Mouse (Mus musculus) liver, embryonic 14.5 days (tissue): ENCODE results near the gene Fryl. TPM values are rescaled to one million over a fixed set of nuclear protein-coding genes. Genes with fewer than 3 reads are reported as not detected.

Source experiments
- ATAC-seq: fragments of 200-750 bp; cut with Nextera tagmentation; 2 replicates; pipeline ENCODE4 v1.8.0; 2017; ENCODE audit warnings: moderate number of reproducible peaks, mild to moderate bottlenecking, moderate library complexity; ENCODE audit not compliant: insufficient read depth
- DNase-seq, 3 experiments: peaks; one replicate each; pipeline ENCODE4 v3.0.0-alpha.2; 2012 to 2013; ENCODE audit warnings: low read depth in 3 of 3, low spot score in 3 of 3
- H3K27ac ChIP-seq: fragments of 300-500 bp; sonication (generic); 2 replicates; pipeline ENCODE4 v1.5.1; 2014; ENCODE audit warnings: moderate library complexity, mild to moderate bottlenecking, control low read depth, inconsistent platforms
- H3K27me3 ChIP-seq: fragments of 300-500 bp; sonication (generic); 2 replicates; pipeline ENCODE4 v1.6.1; 2014; ENCODE audit warnings: mild to moderate bottlenecking, low read length, moderate library complexity; ENCODE audit not compliant: control insufficient read depth, insufficient read depth
- H3K36me3 ChIP-seq: fragments of 300-500 bp; sonication (generic); replicated peaks from 2 replicates; pipeline ENCODE4 v1.6.1; 2014; ENCODE audit warnings: low read depth; ENCODE audit not compliant: control insufficient read depth, insufficient read depth
- H3K4me1 ChIP-seq, 2 experiments: fragments of 200-500 bp in 1 of 2; fragments of 300-500 bp in 1 of 2; sonication (generic) in 1 of 2; replicated peaks; 2 replicates each; pipeline ENCODE4 v1.6.1; 2012 to 2014; ENCODE audit warnings: antibody characterized with exemption in 1 of 2, inconsistent platforms in 1 of 2, low read length in 1 of 2; ENCODE audit not compliant: control insufficient read depth in 2 of 2, insufficient read depth in 2 of 2
- H3K4me2 ChIP-seq: fragments of 300-500 bp; sonication (generic); 2 replicates; pipeline ENCODE4 v1.6.1; 2014; ENCODE audit warnings: low read depth, mild to moderate bottlenecking, control low read depth, moderate library complexity
- H3K4me3 ChIP-seq, 2 experiments: fragments of 200-500 bp in 1 of 2; fragments of 300-500 bp in 1 of 2; sonication (generic) in 1 of 2; 2 replicates each; pipeline ENCODE4 v1.5.1; 2012 to 2014; ENCODE audit warnings: low read depth in 2 of 2, low read length in 2 of 2, mild to moderate bottlenecking in 2 of 2, control low read depth in 1 of 2, inconsistent platforms in 1 of 2, moderate library complexity in 1 of 2; ENCODE audit not compliant: insufficient read depth in 1 of 2
- H3K9ac ChIP-seq: fragments of 300-500 bp; sonication (generic); replicated peaks from 2 replicates; pipeline ENCODE4 v1.6.1; 2014; ENCODE audit warnings: mild to moderate bottlenecking, control low read depth, moderate library complexity
- H3K9me3 ChIP-seq: fragments of 300-500 bp; sonication (generic); 2 replicates; pipeline ENCODE4 v1.6.1; 2016; ENCODE audit warnings: low read length, mixed read lengths; ENCODE audit not compliant: control insufficient read depth
- CTCF ChIP-seq: IDR thresholded peaks from 2 replicates; pipeline ENCODE4 v1.5.1; 2016; ENCODE audit warnings: antibody characterized with exemption, low read depth, control low read depth
- EP300 ChIP-seq: IDR thresholded peaks from 2 replicates; pipeline ENCODE4 v1.6.1; 2016; ENCODE audit warnings: antibody characterized with exemption, low read depth
- WGBS: fragments of 180-500 bp; shearing (Covaris S2); extraction: QIAGEN DNeasy Blood & Tissue Kit; methylation state at CpG from one replicate; pipeline ENCODE4 v1.1.7; 2014; ENCODE audit not compliant: insufficient replicate concordance; 5-methylcytosine and 5-hydroxymethylcytosine counted together
- polyA plus RNA-seq, 2 experiments: library from polyadenylated mRNA; depleted of rRNA in 1 of 2; stranded (reverse) in 1 of 2; unstranded in 1 of 2; fragments of >200 nt; fragmentation: Nextera tagmentation in 1 of 2; extraction: Ambion mirVana in 1 of 2; gene quantifications; 2 replicates each; pipeline versions ENCODE4 v1.2.1 to v1.2.3; 2012 to 2014

Fryl gene
- polyA plus RNA-seq, 2 experiments: 22.1 to 41.8 TPM

GRCm38 (mm10) chr5:73112331-73112730, 144.1 kb downstream of the Fryl start:
- Histone ChIP-seq H3K36me3 (peaks cover 56% of the 10 kb centered on the region), H3K27me3 (no peaks in the 10 kb centered on the region), H3K4me3 (no peak overlapping the region), H3K4me1 (no peaks in the 10 kb centered on the region), H3K27ac (no peak overlapping the region), H3K4me2 (no peak overlapping the region), H3K9ac (no peak overlapping the region), H3K9me3 (no peaks in the 10 kb centered on the region)
- ATAC-seq: no peak
- TF ChIP-seq CTCF (no peak), EP300 (no peak)
- WGBS: 93% methylated on average over 13 of the region's 13 CpGs
- DNase-seq: no peak

- ATAC-seq (no peak), DNase-seq (no peak)
- Histone ChIP-seq H3K4me2 (no peak overlapping the region), H3K27me3 (no peaks in the 10 kb centered on the region), H3K4me3 (no peak overlapping the region), H3K4me1 (no peaks in the 10 kb centered on the region), H3K36me3 (peaks cover 85% of the 10 kb centered on the region), H3K9me3 (no peaks in the 10 kb centered on the region), H3K27ac (no peak overlapping the region), H3K9ac (no peak overlapping the region)
- 88% methylated on average over 7 of the region's 7 CpGs for WGBS
- TF ChIP-seq CTCF: no peak
- TF ChIP-seq EP300: no peak
Measured at GRCm38 (mm10) chr5:73103657-73104056, 152.8 kb downstream of the Fryl start.

GRCm38 (mm10) chr5:73102342-73102989, 154.0 kb downstream of the Fryl start:
- Histone ChIP-seq H3K4me2 (no peak overlapping the region), H3K36me3 (peaks cover 86% of the 10 kb centered on the region), H3K27ac (no peak overlapping the region), H3K4me1 (no peaks in the 10 kb centered on the region), H3K9ac (no peak overlapping the region), H3K9me3 (no peaks in the 10 kb centered on the region), H3K27me3 (no peaks in the 10 kb centered on the region), H3K4me3 (no peak overlapping the region)
- no peak for ATAC-seq
- TF ChIP-seq EP300 (no peak), CTCF (no peak)
- no peak for DNase-seq
- WGBS: 91% methylated on average over 10 of the region's 10 CpGs

DNA sequence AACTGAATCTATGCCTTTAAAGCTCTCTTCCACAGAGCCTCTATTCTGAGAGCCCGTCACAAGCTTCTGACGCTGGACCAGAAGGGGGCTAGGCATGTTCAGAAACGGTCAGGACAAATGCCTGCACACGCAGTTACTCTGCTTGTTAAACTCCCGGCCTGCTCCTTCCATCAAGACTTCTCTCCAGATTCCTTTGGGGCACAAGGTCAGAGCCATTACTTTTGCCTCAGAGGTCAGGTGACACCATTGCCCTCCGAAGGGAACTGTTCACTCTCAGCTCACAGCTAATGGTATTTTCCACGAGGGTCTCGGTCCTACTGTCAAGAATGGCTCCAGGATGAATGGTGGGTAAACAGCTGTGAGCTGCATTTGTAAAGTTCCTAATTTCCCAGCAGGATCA, 164.2 kb downstream of the Fryl start:
- DNase-seq (no peak), ATAC-seq (no peak)
- H3K4me1 ChIP-seq: no peaks in the 10 kb centered on the region
- no peak overlapping the region for H3K4me3 ChIP-seq
- H3K4me2 ChIP-seq: no peak overlapping the region
- H3K9ac ChIP-seq: no peak overlapping the region
- TF ChIP-seq EP300: no peak
- no peak for TF ChIP-seq CTCF
- WGBS: 89% methylated on average over 8 of the region's 8 CpGs
- H3K9me3 ChIP-seq: no peaks in the 10 kb centered on the region
- H3K27me3 ChIP-seq: no peaks in the 10 kb centered on the region
- H3K36me3 ChIP-seq: peaks cover 87% of the 10 kb centered on the region
- no peak overlapping the region for H3K27ac ChIP-seq

GRCm38 (mm10) chr5:73089158-73089557, 167.3 kb downstream of the Fryl start:
- H3K4me3 ChIP-seq: no peak overlapping the region
- H3K9ac ChIP-seq: no peak overlapping the region
- DNase-seq (no peak), ATAC-seq (no peak)
- no peak overlapping the region for H3K4me2 ChIP-seq
- H3K27me3 ChIP-seq: no peaks in the 10 kb centered on the region
- 88% methylated on average over 17 of the region's 17 CpGs for WGBS
- H3K36me3 ChIP-seq: peaks cover 80% of the 10 kb centered on the region
- H3K27ac ChIP-seq: no peak overlapping the region
- no peaks in the 10 kb centered on the region for H3K4me1 ChIP-seq
- no peaks in the 10 kb centered on the region for H3K9me3 ChIP-seq
- no peak for TF ChIP-seq EP300
- no peak for TF ChIP-seq CTCF
